Mouse (Mus musculus): ENCODE measurements around the gene Pikfyve.

The Pikfyve gene

DNA sequence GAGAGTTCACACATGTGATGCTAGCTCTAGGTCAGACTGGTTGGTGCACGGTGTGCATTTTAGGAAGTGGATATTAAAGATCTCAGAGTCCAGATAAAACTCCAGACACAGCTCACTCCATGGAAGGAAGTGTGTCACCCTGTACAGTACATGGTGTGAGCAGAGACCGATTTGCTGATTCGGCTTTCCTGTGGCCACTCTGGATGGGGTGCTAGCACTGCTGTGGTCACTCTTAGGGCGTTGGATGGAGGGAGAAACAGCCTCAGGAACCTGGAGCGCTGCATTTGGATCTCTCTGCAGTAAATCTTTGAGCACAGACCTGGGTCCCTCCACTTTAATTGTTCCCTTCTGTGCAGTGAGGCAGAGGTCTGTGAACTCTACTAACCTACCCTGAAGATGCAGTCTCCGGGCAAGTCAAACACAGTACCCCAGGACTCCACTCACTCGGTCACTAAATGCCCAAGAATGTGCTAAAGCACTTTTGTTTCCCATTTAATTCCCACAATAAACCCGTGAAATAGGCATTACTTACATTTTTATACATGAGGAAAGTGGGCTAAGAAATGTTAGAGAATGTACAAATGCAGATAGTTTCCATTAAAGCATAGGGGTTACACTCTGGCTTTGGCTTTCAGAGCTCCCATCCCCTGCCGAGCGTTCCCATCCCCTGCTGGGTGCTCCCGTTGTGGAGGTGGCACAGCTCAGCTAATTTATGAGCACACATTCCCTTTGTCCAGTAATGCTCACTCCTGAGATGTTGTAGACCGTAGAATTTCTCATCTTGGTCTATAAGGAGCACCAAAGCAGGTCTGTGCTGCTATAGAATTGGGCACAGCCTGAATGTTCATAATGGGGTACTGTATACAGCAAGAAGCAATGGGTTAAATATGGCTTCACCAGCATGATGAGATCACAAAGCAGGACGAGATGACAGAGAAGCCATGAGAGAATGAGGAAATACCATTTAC lies 127.9 kb downstream of the Pikfyve start:
- DNase-seq (ENCODE audit: low spot score in 2 of 2), result no peak

DNA sequence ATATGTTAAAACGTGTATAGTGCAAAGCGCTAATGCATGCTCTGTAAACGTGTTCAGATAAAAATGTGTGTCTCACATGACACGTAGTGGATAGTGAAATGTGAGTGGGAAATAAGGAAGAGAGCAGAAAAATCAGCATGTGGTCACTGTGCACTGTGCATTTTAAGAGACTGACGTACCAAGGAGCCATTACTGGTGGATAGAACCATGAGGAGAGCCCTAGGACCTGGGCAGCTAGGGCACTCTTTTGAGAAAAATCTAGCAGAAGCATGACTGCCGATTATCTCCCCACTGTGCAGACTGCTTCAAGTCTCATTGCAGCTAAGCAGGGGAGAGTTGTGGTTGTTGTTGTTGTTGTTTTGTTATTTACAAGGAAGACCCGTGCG lies 128.5 kb downstream of the Pikfyve start:
- no peak for DNase-seq (ENCODE audit: low spot score in 2 of 2)

Measured in urinary bladder, postnatal 36 days (tissue).